Mouse (Mus musculus) forebrain, embryonic 15.5 days (tissue): ENCODE results near the gene Ptgdr2. TPM values are rescaled to one million over a fixed set of nuclear protein-coding genes. Genes with fewer than 3 reads are reported as not detected.

Experiments
- ATAC-seq: fragments of 200-750 bp; cut with Nextera tagmentation; replicated peaks from 2 replicates; pipeline ENCODE4 v1.8.0; 2017; ENCODE audit warnings: mild to moderate bottlenecking, moderate TSS enrichment, moderate library complexity
- H3K27ac ChIP-seq: fragments of 300-500 bp; sonication (generic); replicated peaks from 2 replicates; pipeline ENCODE4 v1.5.1; 2015; ENCODE audit warnings: mild to moderate bottlenecking, inconsistent platforms
- H3K27me3 ChIP-seq: fragments of 300-500 bp; sonication (generic); 2 replicates; pipeline ENCODE4 v1.6.1; 2015; ENCODE audit warnings: inconsistent platforms
- H3K36me3 ChIP-seq: fragments of 300-500 bp; sonication (generic); 2 replicates; pipeline ENCODE4 v1.6.1; 2015; ENCODE audit warnings: mild to moderate bottlenecking, inconsistent platforms
- H3K4me1 ChIP-seq: fragments of 300-500 bp; sonication (generic); 2 replicates; pipeline ENCODE4 v1.6.1; 2015; ENCODE audit warnings: inconsistent platforms
- H3K4me2 ChIP-seq: fragments of 300-500 bp; sonication (generic); replicated peaks from 2 replicates; pipeline ENCODE4 v1.6.1; 2015; ENCODE audit warnings: mild to moderate bottlenecking, inconsistent platforms
- H3K4me3 ChIP-seq: fragments of 300-500 bp; sonication (generic); 2 replicates; pipeline ENCODE4 v1.5.1; 2015; ENCODE audit warnings: mild to moderate bottlenecking, inconsistent platforms
- H3K9ac ChIP-seq: fragments of 300-500 bp; sonication (generic); replicated peaks from 2 replicates; pipeline ENCODE4 v1.6.1; 2015; ENCODE audit warnings: mild to moderate bottlenecking, inconsistent platforms
- H3K9me3 ChIP-seq: fragments of 300-500 bp; sonication (generic); 2 replicates; pipeline ENCODE4 v1.6.1; 2016; ENCODE audit warnings: inconsistent platforms
- WGBS: fragments of 180-500 bp; shearing (Covaris S2); methylation state at CpG from one replicate; pipeline ENCODE4 v1.1.7; 2015; ENCODE audit warnings: mixed read lengths; 5-methylcytosine and 5-hydroxymethylcytosine counted together
- polyA plus RNA-seq: library from polyadenylated mRNA; unstranded; fragments of >200 nt; fragmentation: Nextera tagmentation; extraction: Ambion mirVana; gene quantifications from 2 replicates; pipeline ENCODE4 v1.2.1, GENCODE M21; 2015

The Ptgdr2 gene
- polyA plus RNA-seq, 1 experiment from 2014 or later, result 0.06 TPM

DNA sequence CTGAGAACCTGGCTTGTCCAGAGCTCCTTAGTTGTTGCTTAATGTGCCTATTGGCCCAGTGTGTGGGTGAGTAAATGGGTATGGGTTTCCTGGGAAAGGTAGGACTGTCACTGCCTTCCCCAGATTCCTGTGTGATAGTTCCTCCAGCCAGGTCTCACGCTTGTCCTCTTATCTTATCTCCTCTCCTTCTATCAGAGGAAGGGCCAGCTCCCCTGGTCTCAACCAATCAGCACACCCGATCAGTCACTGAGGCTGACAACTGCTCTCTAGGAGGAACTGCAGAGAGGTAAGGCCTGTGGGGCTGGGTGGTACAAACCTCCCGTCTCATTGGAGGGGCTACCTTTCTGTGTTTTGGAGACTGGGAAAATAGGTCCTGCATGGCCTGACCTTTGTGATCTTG is 1.8 kb downstream of the Ptgdr2 start:
- Histone ChIP-seq H3K27me3 (no peaks in the 10 kb centered on the region), H3K9me3 (no peaks in the 10 kb centered on the region), H3K4me2 (no peak overlapping the region), H3K4me1 (peaks cover 19% of the 10 kb centered on the region), H3K27ac (no peak overlapping the region), H3K4me3 (no peak overlapping the region), H3K36me3 (peaks cover 19% of the 10 kb centered on the region), H3K9ac (no peak overlapping the region)
- 81% methylated on average over 3 of the region's 3 CpGs for WGBS
- no peak for ATAC-seq

DNA sequence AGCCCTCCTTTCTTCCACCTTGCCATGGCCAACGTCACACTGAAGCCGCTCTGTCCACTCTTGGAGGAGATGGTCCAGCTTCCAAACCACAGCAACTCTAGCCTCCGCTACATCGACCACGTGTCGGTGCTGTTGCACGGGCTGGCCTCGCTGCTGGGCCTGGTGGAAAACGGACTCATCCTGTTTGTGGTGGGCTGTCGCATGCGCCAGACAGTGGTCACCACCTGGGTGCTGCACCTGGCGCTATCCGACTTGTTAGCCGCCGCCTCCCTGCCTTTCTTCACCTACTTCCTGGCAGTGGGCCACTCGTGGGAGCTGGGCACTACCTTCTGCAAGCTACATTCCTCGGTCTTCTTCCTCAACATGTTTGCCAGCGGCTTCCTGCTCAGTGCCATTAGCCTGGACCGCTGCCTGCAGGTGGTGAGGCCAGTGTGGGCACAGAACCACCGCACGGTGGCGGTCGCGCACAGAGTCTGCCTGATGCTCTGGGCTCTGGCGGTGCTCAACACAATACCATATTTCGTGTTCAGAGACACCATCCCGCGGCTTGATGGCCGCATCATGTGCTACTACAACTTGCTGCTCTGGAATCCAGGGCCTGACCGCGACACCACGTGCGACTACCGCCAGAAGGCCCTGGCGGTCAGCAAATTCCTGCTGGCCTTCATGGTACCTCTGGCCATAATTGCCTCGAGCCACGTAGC is 3.3 kb downstream of the Ptgdr2 start:
- Histone ChIP-seq H3K4me1 (peaks cover 19% of the 10 kb centered on the region), H3K36me3 (peaks cover 34% of the 10 kb centered on the region), H3K4me2 (peak overlapping the region; percentile 69), H3K4me3 (peak overlapping the region; percentile 42), H3K9ac (peak overlapping the region; percentile 53), H3K27me3 (no peaks in the 10 kb centered on the region), H3K9me3 (no peaks in the 10 kb centered on the region), H3K27ac (peak overlapping the region; percentile 37)
- peak; percentile 95 for ATAC-seq
- 15% methylated on average over 37 of the region's 37 CpGs for WGBS

DNA sequence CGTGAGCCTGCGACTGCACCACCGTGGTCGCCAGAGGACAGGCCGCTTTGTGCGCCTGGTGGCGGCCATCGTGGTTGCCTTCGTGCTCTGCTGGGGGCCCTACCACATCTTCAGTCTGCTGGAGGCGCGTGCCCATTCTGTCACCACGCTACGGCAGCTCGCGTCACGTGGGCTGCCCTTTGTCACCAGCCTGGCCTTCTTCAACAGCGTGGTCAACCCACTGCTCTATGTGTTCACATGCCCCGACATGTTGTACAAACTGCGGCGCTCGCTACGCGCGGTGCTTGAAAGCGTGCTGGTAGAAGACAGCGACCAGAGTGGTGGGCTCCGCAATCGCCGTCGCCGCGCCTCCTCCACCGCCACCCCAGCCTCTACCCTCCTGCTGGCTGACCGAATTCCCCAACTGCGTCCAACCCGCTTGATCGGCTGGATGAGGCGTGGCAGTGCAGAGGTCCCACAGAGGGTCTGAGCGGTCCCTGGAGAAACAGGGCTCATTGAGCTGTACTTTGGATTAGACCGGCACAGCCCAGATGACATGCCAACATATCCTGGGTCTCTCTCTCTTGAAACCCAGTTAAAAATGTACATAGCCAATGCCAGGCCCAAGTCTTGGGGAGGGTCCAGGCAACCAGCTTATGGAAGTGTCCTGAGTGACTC is 4.0 kb downstream of the Ptgdr2 start:
- Histone ChIP-seq H3K4me2 (peak overlapping the region; percentile 69), H3K27me3 (no peaks in the 10 kb centered on the region), H3K4me1 (peaks cover 19% of the 10 kb centered on the region), H3K9me3 (no peaks in the 10 kb centered on the region), H3K36me3 (peaks cover 35% of the 10 kb centered on the region), H3K9ac (peak overlapping the region; percentile 53), H3K4me3 (peak overlapping the region; percentile 42), H3K27ac (peak overlapping the region; percentile 37)
- WGBS, result 1% methylated on average over 40 of the region's 40 CpGs
- ATAC-seq, result peak; percentile 82

DNA sequence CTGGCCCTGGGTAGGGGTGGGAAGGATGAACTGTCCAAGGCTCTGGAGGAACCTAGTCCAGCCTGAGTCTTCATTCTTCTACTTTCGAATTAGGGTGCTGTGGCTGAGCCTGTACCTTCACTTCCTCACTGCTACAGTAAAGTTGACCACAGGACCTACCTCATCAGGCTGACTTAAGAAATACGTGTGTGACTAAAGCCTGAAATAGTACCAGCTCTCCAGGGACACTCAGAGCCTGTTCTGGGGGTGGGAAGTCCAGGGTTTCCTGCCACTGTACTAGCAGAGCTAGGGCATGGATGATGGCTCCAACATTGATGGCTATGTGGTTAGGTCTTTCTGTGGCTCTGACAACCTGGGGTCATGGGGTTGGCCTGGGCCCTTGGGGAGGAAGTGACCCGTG is 7.0 kb downstream of the Ptgdr2 start:
- Histone ChIP-seq H3K4me2 (no peak overlapping the region), H3K27me3 (no peaks in the 10 kb centered on the region), H3K9ac (no peak overlapping the region), H3K9me3 (no peaks in the 10 kb centered on the region), H3K4me1 (peaks cover 46% of the 10 kb centered on the region), H3K27ac (no peak overlapping the region), H3K4me3 (no peak overlapping the region), H3K36me3 (peaks cover 35% of the 10 kb centered on the region)
- no peak for ATAC-seq
- WGBS, result 88% methylated on average over 3 of the region's 3 CpGs

DNA sequence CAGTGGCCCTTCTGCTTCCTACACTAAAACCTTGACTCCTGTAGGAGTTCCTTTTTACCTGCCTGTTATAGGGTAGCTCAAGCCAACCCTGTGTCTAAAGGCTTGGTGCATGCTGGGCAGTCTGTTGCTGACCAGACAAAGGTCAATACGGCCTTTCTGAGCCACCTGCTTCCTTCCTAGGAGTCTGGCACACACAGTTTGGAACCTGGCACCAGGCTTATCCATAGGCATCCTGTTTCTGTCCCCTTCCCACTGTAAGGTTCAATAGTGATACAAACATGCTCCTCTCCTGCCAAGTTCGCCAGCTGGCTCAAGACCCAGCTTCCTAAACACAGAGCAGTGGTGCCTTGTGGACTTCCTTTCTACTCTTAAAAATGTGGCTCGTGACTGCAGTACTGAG is 9.5 kb downstream of the Ptgdr2 start:
- 84% methylated on average over 3 of the region's 3 CpGs for WGBS
- no peak overlapping the region; the same call in 1 of the 2 replicates for H3K4me2 ChIP-seq
- H3K4me1 ChIP-seq, result peaks cover 35% of the 10 kb centered on the region
- H3K9ac ChIP-seq, result no peak overlapping the region
- no peak for ATAC-seq
- peaks cover 35% of the 10 kb centered on the region for H3K36me3 ChIP-seq
- H3K9me3 ChIP-seq, result no peaks in the 10 kb centered on the region
- no peak overlapping the region for H3K4me3 ChIP-seq
- no peaks in the 10 kb centered on the region for H3K27me3 ChIP-seq
- H3K27ac ChIP-seq, result no peak overlapping the region

DNA sequence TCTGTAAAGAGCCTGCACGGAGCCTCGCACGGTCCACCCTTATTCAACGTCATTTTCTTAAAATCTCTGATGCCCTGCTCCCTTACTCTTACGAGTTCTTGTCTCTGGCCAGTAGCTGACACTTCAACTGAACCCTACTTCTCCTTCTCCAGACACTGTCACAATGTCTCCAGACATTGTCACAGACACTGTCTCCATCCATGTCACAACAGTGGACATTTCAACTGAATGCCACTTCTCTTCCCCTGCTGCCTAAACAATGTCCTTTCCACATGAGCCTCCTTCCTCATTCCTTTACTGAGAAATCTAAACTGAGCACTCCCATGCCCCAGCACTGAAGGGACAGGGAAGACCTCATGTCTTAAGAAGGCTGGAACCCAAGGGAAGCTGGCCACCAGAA is 10.3 kb downstream of the Ptgdr2 start:
- 87% methylated on average over 5 of the region's 5 CpGs for WGBS
- peak overlapping the region; percentile 66 for H3K9ac ChIP-seq

DNA sequence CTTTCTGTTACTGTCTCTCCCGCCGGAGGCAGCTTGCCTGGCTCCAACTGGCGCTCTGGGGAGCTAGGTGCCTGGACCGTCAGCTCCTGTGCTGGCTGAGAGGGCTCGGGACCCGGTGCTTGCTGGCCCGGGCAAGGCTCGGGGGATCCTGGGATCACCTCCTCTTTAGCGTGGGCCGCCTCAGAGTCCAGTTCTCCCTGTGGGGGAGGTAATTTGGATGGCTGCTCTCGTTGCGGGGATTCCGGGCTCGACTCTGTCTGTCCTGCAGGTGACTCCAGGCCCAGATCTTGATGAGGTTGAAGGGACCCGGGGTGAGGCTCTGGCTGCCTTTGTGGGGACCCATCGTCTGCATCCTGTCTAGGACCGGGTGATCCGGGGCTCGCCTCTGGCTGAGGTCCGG is 11.5 kb downstream of the Ptgdr2 start:
- H3K9ac ChIP-seq, result peak overlapping the region; percentile 66
- H3K27me3 ChIP-seq, result 0 out of 2 replicates have a peak, but pooled peaks cover 3% of the 10 kb centered on the region
- ATAC-seq, result peak; percentile 12
- H3K4me1 ChIP-seq, result peaks cover 30% of the 10 kb centered on the region
- H3K4me3 ChIP-seq, result peak overlapping the region; percentile 71
- H3K9me3 ChIP-seq, result no peaks in the 10 kb centered on the region
- WGBS, result under 1% methylated on average over 20 of the region's 20 CpGs
- no peak overlapping the region for H3K27ac ChIP-seq
- peak overlapping the region; percentile 100 for H3K4me2 ChIP-seq
- peaks cover 19% of the 10 kb centered on the region for H3K36me3 ChIP-seq

More for the DNA sequence above, 10.3 kb downstream of the Ptgdr2 start:
- H3K4me3 ChIP-seq, result peak overlapping the region; percentile 71
- peaks cover 30% of the 10 kb centered on the region for H3K4me1 ChIP-seq
- H3K27me3 ChIP-seq, result 0 out of 2 replicates have a peak, but pooled peaks cover 3% of the 10 kb centered on the region
- no peaks in the 10 kb centered on the region for H3K9me3 ChIP-seq
- no peak for ATAC-seq
- no peak overlapping the region for H3K27ac ChIP-seq
- H3K4me2 ChIP-seq, result peak overlapping the region; percentile 100
- H3K36me3 ChIP-seq, result peaks cover 31% of the 10 kb centered on the region

DNA sequence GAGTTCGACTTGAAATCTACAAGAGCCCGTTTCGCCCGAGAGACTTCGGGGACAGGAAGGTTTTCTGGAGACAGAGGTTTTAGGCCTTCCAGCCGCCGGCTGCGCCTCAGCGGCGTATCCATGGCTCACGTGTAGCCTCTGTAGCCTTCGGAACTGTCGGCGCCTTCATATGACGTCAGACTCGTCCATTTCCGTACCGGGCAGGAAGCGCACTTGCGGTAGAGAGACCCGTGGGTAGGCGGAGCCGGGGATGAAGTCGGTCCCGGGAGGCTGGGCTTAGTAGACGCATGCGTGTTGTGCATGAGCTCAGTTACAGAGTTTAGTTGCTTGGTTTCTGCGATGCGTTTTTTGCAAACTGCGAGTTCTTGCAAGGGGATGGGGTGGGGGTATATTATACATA is 12.2 kb downstream of the Ptgdr2 start, which contains the start of gene Ccdc86:
Gene Ccdc86 (minus strand): TSS at position 155 of the 400 bp plus-strand sequence.
- Histone ChIP-seq H3K9ac (peak within 1 kb of the TSS; percentile 66), H3K27ac (no peak within 1 kb of the TSS), H3K9me3 (no peaks in the 10 kb centered on the region), H3K4me3 (peak within 1 kb of the TSS; percentile 71), H3K4me1 (peaks cover 30% of the 10 kb centered on the region), H3K27me3 (0 out of 2 replicates have a peak, but pooled peaks cover 3% of the 10 kb centered on the region), H3K36me3 (peaks cover 12% of the 10 kb centered on the region), H3K4me2 (peak within 1 kb of the TSS; percentile 100)
- ATAC-seq, result peak; percentile 99
- 0% methylated on average over 30 of the region's 30 CpGs for WGBS

DNA sequence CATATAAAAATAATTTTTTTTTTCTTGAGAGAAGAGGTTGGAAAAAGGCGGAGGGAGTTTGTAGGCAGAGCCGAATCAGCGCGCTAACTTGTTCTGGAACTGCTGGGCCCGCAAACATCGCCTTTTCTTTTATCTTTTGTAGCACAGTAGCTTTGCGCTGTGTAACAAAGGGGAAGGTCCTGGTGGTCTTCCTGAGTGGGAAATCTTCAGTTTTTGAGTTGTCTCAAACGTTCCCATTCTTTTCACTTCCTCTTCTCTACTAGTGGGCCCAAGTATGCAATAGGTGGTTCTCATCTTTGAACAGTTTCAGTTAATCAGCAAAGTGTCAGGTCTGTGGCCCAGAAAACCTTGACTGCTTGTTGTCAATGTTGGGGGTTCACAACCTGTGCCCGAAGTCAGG is 12.6 kb downstream of the Ptgdr2 start:
- WGBS, result 40% methylated on average over 9 of the region's 9 CpGs
- 0 out of 2 replicates have a peak overlapping the region, but pooled peaks have one; percentile 2 for H3K9ac ChIP-seq
- peaks cover 30% of the 10 kb centered on the region for H3K4me1 ChIP-seq
- H3K27me3 ChIP-seq, result 0 out of 2 replicates have a peak, but pooled peaks cover 3% of the 10 kb centered on the region
- no peaks in the 10 kb centered on the region for H3K9me3 ChIP-seq
- H3K36me3 ChIP-seq, result peaks cover 8% of the 10 kb centered on the region
- H3K4me3 ChIP-seq, result peak overlapping the region; percentile 71
- H3K27ac ChIP-seq, result no peak overlapping the region
- peak overlapping the region; percentile 100 for H3K4me2 ChIP-seq
- ATAC-seq, result no peak

DNA sequence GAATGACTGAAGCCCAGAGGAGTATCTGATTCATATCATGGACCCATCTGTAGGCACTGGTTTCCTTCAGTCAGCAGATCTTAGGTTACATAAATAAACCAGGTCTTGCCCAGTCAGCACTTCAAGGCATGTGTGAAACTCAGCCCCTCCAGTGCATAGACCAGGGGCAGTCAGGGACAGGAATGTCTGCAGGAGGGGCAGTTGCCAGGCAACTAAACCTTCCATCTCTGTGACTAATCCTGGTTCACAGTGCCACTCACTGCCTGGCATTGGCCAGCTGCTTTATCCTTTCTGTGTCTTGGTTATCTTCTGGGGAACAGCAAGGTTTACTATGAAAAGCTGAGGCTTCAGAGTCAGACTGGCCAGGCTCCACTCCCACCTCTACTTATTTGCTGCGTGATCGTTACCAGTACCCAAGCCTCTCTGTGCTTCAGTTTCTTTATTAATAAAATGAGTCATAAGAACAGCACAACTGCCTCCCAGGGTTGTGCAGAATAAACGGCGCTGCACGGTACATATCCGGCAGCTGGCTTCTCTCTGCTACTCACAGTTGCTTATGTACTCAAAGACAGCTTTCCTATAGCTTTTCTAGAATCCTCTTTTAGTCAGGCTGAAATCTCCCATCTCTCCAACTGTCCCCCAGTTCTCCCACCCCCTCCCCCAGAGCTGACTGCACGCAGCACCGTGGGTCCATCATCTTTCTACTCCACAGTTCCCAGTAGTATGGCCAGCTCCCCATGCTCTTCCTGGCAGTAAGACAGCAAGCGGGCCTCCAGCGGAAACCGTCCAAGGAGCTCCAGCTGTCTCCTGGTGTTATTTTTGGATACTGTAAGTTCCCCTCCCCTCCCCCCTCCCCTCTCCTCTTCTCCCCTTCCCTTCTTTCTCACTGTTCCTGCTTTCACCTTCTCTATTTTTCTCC is 15.3 kb downstream of the Ptgdr2 start:
- H3K4me1 ChIP-seq, result peaks cover 17% of the 10 kb centered on the region
- H3K4me3 ChIP-seq, result no peak overlapping the region
- no peak overlapping the region for H3K27ac ChIP-seq
- no peak overlapping the region for H3K4me2 ChIP-seq
- no peaks in the 10 kb centered on the region for H3K36me3 ChIP-seq
- no peak overlapping the region for H3K9ac ChIP-seq
- WGBS, result 74% methylated on average over 11 of the region's 11 CpGs
- H3K9me3 ChIP-seq, result no peaks in the 10 kb centered on the region
- H3K27me3 ChIP-seq, result 0 out of 2 replicates have a peak, but pooled peaks cover 3% of the 10 kb centered on the region
- no peak for ATAC-seq

DNA sequence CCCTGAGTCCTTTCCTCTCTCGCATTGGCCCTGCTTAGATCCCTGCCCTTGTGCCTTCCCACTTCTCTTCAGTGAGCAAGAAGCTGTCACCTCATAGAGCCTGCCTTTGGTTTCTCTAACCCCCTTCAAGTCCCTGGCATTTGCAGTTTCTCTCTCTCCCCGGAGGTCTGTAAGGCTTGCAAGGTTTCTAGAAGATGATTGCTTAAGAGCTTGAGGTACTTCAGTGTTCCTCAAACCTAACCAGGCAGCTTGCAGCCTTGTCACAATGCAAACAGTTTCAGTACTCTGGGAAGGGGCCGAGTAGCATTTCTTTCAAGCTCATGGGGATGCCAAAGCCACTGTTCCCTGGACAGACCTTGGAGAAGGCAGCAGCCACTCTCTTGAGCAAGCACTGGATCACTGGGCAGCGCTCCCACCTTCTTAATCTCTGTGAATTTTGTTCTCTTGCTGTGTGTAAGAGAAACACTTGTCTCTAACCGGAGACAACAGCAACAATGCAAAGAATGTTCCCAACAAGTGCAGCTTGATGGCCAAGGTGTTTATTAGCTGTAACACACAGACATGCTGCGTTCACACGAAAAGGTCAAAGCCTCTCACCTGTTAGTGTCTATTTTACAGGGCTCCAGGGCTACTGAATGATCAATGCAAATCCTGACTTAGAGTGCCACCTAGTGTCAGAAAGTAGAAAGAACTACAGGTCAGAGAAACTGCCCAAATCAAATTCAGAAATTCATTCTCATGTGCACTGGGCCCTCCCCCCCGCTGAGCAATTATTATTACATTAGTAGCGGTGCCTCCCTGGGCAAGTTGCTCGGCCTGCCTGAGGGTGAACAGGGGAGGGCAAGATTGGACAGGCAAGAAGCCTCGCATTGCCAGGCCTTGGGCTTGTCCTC is 22.4 kb downstream of the Ptgdr2 start:
- Histone ChIP-seq H3K36me3 (no peaks in the 10 kb centered on the region), H3K4me3 (no peak overlapping the region), H3K9ac (no peak overlapping the region), H3K4me2 (no peak overlapping the region), H3K27me3 (no peaks in the 10 kb centered on the region), H3K27ac (no peak overlapping the region), H3K4me1 (no peaks in the 10 kb centered on the region), H3K9me3 (no peaks in the 10 kb centered on the region)
- peak; percentile 78 for ATAC-seq
- 32% methylated on average over 11 of the region's 11 CpGs for WGBS
